Mouse (Mus musculus): Measurements from ENCODE around the gene Npr2. TPM values are rescaled to one million over a fixed set of nuclear protein-coding genes. Genes with fewer than 3 reads are reported as not detected.

Npr2 gene
- polyA plus RNA-seq, 1 experiment: 10.8 TPM

DNA sequence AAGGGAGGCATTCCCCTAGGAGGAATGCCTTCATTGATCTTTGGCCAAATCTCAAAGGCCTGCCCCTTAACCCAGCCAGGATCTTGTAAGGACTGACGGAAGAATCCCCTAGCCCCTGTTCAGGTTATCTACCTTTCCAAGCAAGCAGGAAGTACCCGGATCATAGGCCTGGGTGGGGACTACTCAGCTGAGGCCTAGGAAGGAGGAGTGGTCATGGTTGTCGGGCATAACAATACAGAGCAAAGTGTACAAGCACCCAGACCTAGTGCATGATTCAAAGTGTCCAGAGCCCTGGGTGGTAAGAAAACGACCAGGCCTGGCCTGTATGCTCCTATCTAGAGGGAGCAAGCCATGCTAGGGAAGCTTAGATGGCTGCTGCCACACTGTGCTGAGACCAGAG, 43.9 kb downstream of the Npr2 start:
- Histone ChIP-seq H3K4me1 (ENCODE audit: control insufficient read depth, insufficient read depth, insufficient read length, low read length) (peaks cover 2% of the 10 kb centered on the region; the same call in 1 of the 2 replicates), H3K4me3 (ENCODE audit: insufficient read depth, low read depth, low read length) (no peak overlapping the region), H3K27ac (replicated peaks; ENCODE audit: low read depth, low read length) (no peak overlapping the region)

DNA sequence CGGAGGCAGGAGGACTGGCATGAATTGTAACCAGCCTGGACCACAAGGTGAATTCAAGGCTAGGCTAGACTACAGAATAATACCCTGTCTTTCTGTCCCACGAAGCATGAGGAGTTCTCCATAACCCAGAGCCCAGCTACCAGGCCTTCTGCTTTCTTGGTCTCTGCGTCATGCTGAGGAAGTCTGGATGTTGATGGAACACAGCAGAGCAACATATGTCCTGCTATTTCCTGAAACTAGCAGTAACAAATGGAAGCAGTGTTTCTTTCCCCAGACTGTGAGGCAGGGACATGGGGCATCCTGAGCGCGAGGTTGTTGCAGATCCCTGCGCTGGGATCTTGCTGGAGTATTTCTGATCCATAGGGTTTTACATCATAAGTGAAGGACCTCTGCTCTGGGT, 46.8 kb downstream of the Npr2 start:
- Histone ChIP-seq H3K4me3 (ENCODE audit: insufficient read depth, low read depth, low read length) (no peak overlapping the region), H3K27ac (replicated peaks; ENCODE audit: low read depth, low read length) (no peak overlapping the region)

DNA sequence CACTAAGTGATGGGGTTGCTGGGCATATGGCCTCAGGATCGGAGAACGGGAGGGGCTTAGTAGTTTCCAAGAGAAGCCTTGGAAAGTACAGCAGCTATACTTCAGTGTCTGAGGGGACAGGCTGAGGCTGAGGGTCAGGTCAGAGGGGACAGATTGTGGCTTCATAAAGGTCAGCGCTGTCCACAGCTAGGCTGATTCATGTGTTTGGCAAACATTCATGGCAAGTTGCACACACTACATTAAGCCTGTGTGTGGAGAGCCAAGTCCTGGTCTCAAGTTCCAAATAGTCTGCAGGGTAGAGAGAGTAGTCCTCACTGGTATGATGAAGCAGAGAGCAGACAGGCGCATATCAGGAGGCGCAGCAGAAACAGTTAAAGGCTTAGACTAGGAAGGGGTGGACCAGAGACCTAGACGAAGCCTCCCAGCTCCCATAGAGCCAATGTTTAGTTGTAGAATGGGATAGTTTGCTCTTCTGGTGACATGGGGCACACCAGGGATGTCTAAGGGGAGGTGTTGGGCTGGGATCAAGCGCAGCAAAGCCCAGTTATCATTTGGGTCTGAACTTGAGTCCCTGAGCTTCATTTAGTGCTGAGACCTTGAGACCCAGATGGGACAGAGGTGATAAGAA, 47.8 kb downstream of the Npr2 start:
- H3K4me3 ChIP-seq (ENCODE audit: insufficient read depth, low read depth, low read length): no peak overlapping the region
- H3K27ac ChIP-seq (replicated peaks; ENCODE audit: low read depth, low read length): no peak overlapping the region
- peaks cover 8% of the 10 kb centered on the region for H3K4me1 ChIP-seq (ENCODE audit: control insufficient read depth, insufficient read depth, insufficient read length, low read length)

More for the DNA sequence above, 46.8 kb downstream of the Npr2 start:
- peaks cover 8% of the 10 kb centered on the region for H3K4me1 ChIP-seq (ENCODE audit: control insufficient read depth, insufficient read depth, insufficient read length, low read length)

DNA sequence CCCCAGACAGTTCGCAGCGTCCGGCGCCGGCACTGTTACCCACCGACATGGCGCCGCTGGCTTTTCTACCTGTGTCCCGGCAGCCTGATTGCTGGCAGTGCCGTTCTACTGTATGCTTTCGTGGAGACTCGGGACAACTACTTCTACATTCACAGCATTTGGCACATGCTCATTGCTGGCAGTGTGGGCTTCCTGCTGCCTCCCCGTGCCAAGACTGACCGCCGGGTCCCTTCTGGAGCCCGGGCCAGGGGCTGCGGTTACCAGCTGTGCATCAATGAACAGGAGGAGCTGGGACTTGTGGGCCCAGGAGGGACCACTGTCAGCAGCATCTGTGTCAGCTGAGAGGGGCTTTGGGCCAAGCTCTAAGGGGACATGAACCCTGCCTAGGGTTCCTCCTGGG, 58.3 kb downstream of the Npr2 start:
- no peak overlapping the region for H3K27ac ChIP-seq (replicated peaks; ENCODE audit: low read depth, low read length)
- no peak overlapping the region for H3K4me3 ChIP-seq (ENCODE audit: insufficient read depth, low read depth, low read length)
- peaks cover 5% of the 10 kb centered on the region; the same call in 1 of the 2 replicates for H3K4me1 ChIP-seq (ENCODE audit: control insufficient read depth, insufficient read depth, insufficient read length, low read length)

DNA sequence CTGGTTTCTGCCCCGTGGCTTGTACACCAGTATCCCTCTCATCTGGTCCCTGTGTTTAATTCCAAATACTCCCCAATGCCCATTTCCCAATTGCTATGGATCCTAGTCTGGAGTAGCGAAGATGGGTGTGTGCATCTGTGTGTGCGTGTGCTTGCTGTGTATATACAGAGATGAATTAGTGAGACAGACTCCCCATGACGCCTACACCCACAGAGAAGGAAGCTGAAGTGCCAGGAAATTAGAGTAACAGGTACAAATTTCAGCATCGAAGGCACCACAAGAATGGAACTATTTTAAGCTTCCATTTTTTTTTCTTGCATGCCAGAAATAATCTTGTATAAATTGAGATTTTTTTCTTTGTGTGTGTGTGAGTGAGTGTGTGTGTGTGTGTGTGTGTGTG, 59.3 kb downstream of the Npr2 start:
- Histone ChIP-seq H3K27ac (replicated peaks; ENCODE audit: low read depth, low read length) (no peak overlapping the region), H3K4me3 (ENCODE audit: insufficient read depth, low read depth, low read length) (no peak overlapping the region), H3K4me1 (ENCODE audit: control insufficient read depth, insufficient read depth, insufficient read length, low read length) (peaks cover 11% of the 10 kb centered on the region)

DNA sequence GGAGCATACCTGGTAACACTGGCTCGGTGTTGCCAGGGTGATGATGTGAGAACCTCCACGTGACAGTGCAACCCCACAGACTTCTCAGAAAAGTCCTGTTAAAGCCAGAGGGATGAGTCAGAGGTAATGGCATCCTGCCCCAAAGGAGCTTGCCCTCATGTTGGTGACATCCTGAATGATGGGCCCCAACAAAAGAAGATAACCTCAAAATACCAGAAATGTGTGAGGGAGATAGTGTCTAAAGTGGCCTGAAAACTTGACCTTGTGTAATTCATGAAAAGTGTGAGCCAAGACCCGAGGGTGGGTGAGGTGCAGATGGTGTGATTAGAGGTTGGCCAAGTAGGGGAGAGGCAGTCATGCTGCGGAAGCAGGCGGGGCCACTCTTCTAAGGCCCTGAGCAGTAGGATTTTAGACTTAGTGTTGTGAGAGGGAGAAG, 62.1 kb downstream of the Npr2 start:
- Histone ChIP-seq H3K4me1 (ENCODE audit: control insufficient read depth, insufficient read depth, insufficient read length, low read length) (peaks cover 14% of the 10 kb centered on the region), H3K27ac (replicated peaks; ENCODE audit: low read depth, low read length) (0 out of 2 replicates have a peak overlapping the region, but pooled peaks have one; percentile 21), H3K4me3 (ENCODE audit: insufficient read depth, low read depth, low read length) (no peak overlapping the region)

DNA sequence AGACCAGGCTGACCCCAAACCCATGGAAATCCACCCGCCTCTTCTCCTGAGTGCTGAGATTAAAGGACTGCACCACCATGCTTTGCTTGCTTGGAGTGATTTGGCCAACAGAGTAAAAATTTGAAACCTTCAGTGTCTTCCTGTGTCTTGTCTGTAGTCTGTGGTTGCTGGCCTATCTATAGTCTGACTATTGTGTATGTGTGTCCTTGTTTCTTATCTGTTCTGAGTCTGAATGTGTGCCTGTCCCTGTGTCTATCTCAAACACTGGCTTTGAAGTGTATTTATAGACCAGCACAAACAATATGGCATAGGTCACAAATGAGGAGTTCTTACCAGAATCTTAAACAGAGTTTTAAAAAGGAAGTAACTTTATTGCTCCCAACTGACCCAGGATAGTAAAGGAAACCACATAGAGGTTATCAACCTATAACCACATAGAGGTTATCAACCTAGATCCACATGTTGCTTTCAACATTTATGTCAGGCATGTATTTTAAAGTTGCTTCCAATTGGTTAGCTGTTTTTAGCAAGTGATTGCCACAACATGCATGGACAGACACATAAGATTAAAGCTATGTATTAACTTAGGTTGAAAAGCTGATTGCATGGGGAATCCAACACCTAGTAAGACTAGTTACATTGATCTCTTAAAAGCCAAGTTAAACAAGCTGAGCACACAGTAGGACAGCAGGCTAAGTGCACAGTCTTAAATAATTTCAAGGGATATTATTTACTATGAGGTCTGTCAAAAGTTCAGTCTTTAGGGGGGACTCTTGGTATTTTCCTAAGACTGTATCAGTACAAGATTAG, 62.9 kb downstream of the Npr2 start:
- Histone ChIP-seq H3K4me3 (ENCODE audit: insufficient read depth, low read depth, low read length) (no peak overlapping the region), H3K4me1 (ENCODE audit: control insufficient read depth, insufficient read depth, insufficient read length, low read length) (peaks cover 14% of the 10 kb centered on the region), H3K27ac (replicated peaks; ENCODE audit: low read depth, low read length) (0 out of 2 replicates have a peak overlapping the region, but pooled peaks have one; percentile 15)

DNA sequence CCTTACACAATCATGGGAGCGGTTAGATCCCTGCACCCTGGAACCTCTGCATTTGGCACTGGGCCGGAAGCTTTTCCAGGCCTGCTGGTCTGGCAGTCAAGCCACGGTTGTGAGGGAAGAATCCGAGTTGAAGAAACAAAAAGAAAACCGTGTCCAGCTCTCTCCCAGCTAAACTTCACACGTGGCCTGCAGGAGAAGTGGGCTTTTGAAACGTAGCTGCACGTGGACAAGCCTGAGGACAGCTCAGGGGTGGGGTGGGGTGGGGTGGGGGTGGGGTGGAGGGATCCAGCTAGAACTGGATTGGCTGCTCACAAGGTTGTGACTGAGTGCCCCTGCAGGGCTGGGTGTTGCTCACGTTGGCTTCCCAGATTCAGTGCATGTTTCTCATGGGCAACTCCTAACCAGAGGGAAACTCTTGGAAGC, 63.5 kb downstream of the Npr2 start:
- H3K27ac ChIP-seq (replicated peaks; ENCODE audit: low read depth, low read length): no peak overlapping the region; the same call in 1 of the 2 replicates
- H3K4me3 ChIP-seq (ENCODE audit: insufficient read depth, low read depth, low read length): no peak overlapping the region

DNA sequence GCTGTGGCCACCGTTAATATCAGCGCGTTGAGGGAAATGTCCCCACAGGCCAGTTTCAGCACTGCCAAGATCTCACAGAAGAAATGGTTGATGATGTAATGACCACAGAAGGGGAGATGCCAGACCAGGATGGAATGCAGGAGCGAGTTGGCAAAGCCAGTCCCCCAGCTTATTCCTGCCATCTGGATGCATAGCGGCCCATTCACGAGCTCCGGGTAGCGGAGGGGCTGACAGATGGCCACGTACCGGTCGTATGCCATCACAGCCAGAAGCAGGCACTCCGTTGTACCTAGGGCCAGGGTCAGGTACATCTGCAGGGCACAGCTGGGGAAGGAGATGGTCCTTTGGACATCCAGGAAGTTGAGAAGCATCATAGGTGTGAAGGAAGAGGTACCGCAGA, 64.8 kb downstream of the Npr2 start:
- peaks cover 14% of the 10 kb centered on the region for H3K4me1 ChIP-seq (ENCODE audit: control insufficient read depth, insufficient read depth, insufficient read length, low read length)
- no peak overlapping the region for H3K4me3 ChIP-seq (ENCODE audit: insufficient read depth, low read depth, low read length)
- H3K27ac ChIP-seq (replicated peaks; ENCODE audit: low read depth, low read length): no peak overlapping the region

More for the DNA sequence above, 63.5 kb downstream of the Npr2 start:
- H3K4me1 ChIP-seq (ENCODE audit: control insufficient read depth, insufficient read depth, insufficient read length, low read length): peaks cover 14% of the 10 kb centered on the region

DNA sequence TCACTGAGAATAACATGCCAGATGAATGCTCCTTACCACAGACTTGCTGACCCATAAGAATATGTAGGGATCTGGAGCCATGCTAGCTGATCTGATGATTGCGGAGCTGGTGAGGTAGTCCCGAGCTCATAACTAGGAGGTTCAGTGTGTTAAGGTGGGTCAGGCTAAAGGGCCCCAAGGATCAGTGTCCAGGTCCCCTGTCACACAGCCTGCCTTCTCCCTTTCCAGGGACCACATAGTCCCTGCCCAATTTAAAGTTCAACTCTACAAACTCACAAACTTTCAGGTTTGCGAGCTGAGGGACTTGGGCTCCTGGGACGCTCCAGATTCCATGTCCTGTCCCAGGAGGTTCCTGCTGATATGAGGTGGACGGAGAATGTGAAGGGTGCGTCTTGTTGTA, 69.0 kb downstream of the Npr2 start, which contains the start of gene Olfr70:
Olfr70 (minus strand) TSS at position 101 of the 400 bp plus-strand sequence.
- Histone ChIP-seq H3K27ac (replicated peaks; ENCODE audit: low read depth, low read length) (no peak within 1 kb of the TSS), H3K4me1 (ENCODE audit: control insufficient read depth, insufficient read depth, insufficient read length, low read length) (peaks cover 6% of the 10 kb centered on the region), H3K4me3 (ENCODE audit: insufficient read depth, low read depth, low read length) (no peak within 1 kb of the TSS)

Other genes with a start within 250 kb of the Npr2 start
- 13.0 and 14.6 TPM in 2 replicates for gene Rusc2, start 250.0 kb upstream of the Npr2 start, polyA plus RNA-seq (2012; ENCODE audit: insufficient read depth, insufficient read length, missing spikeins)
- gene Fam166b, start 202.8 kb upstream of the Npr2 start, polyA plus RNA-seq (2012; ENCODE audit: insufficient read depth, insufficient read length, missing spikeins): not detected in 2 replicates
- 33.8 and 37.9 TPM in 2 replicates for gene Tesk1, start 190.0 kb upstream of the Npr2 start, polyA plus RNA-seq (2012; ENCODE audit: insufficient read depth, insufficient read length, missing spikeins)
- 1.5 and 1.9 TPM in 2 replicates for gene Cd72, start 177.3 kb upstream of the Npr2 start, polyA plus RNA-seq (2012; ENCODE audit: insufficient read depth, insufficient read length, missing spikeins)
- not detected in 2 replicates for gene Sit1, start 148.2 kb upstream of the Npr2 start, polyA plus RNA-seq (2012; ENCODE audit: insufficient read depth, insufficient read length, missing spikeins)
- gene Ccdc107, start 139.0 kb upstream of the Npr2 start, polyA plus RNA-seq (2012; ENCODE audit: insufficient read depth, insufficient read length, missing spikeins): 31.3 and 34.0 TPM in 2 replicates
- gene Arhgef39, start 132.2 kb upstream of the Npr2 start, polyA plus RNA-seq (2012; ENCODE audit: insufficient read depth, insufficient read length, missing spikeins): not detected in 2 replicates
- gene Car9, start 125.0 kb upstream of the Npr2 start, polyA plus RNA-seq (2012; ENCODE audit: insufficient read depth, insufficient read length, missing spikeins): not detected in 2 replicates
- gene Tpm2, start 108.2 kb upstream of the Npr2 start, polyA plus RNA-seq (2012; ENCODE audit: insufficient read depth, insufficient read length, missing spikeins): 148 and 245 TPM in 2 replicates
- 18.1 TPM in 2 replicates for gene Creb3, start 69.6 kb upstream of the Npr2 start, polyA plus RNA-seq (2012; ENCODE audit: insufficient read depth, insufficient read length, missing spikeins)
- 55.6 and 61.1 TPM in 2 replicates for gene Tln1, start 69.2 kb upstream of the Npr2 start, polyA plus RNA-seq (2012; ENCODE audit: insufficient read depth, insufficient read length, missing spikeins)
- gene Rgp1, start 53.2 kb upstream of the Npr2 start, polyA plus RNA-seq (2012; ENCODE audit: insufficient read depth, insufficient read length, missing spikeins): 14.6 and 17.2 TPM in 2 replicates
- 2.3 and 3.6 TPM in 2 replicates for gene Gba2, start 53.1 kb upstream of the Npr2 start, polyA plus RNA-seq (2012; ENCODE audit: insufficient read depth, insufficient read length, missing spikeins)
- 1.5 TPM in 1 of 2 replicates, not detected in the other for gene Msmp, start 47.4 kb upstream of the Npr2 start, polyA plus RNA-seq (2012; ENCODE audit: insufficient read depth, insufficient read length, missing spikeins)
- not detected in 2 replicates for gene Spag8, start 21.7 kb downstream of the Npr2 start, polyA plus RNA-seq (2012; ENCODE audit: insufficient read depth, insufficient read length, missing spikeins)
- gene Hint2, start 24.5 kb downstream of the Npr2 start, polyA plus RNA-seq (2012; ENCODE audit: insufficient read depth, insufficient read length, missing spikeins): 269 and 348 TPM in 2 replicates
- 4.2 and 9.1 TPM in 2 replicates for gene Tmem8b, start 37.0 kb downstream of the Npr2 start, polyA plus RNA-seq (2012; ENCODE audit: insufficient read depth, insufficient read length, missing spikeins)
- 0.36 TPM in 1 of 2 replicates, not detected in the other for gene Fam221b, start 37.2 kb downstream of the Npr2 start, polyA plus RNA-seq (2012; ENCODE audit: insufficient read depth, insufficient read length, missing spikeins)
- not detected in 2 replicates for gene Olfr70, start 68.9 kb downstream of the Npr2 start, polyA plus RNA-seq (2012; ENCODE audit: insufficient read depth, insufficient read length, missing spikeins)
- not detected in 2 replicates for gene Olfr71, start 78.3 kb downstream of the Npr2 start, polyA plus RNA-seq (2012; ENCODE audit: insufficient read depth, insufficient read length, missing spikeins)
- gene Hrct1, start 95.3 kb downstream of the Npr2 start, polyA plus RNA-seq (2012; ENCODE audit: insufficient read depth, insufficient read length, missing spikeins): 4.7 and 5.0 TPM in 2 replicates
- 1.9 and 2.8 TPM in 2 replicates for gene Spaar, start 98.1 kb downstream of the Npr2 start, polyA plus RNA-seq (2012; ENCODE audit: insufficient read depth, insufficient read length, missing spikeins)
- not detected in 2 replicates for gene Olfr159, start 139.1 kb downstream of the Npr2 start, polyA plus RNA-seq (2012; ENCODE audit: insufficient read depth, insufficient read length, missing spikeins)
- not detected in 2 replicates for gene Olfr156, start 192.0 kb downstream of the Npr2 start, polyA plus RNA-seq (2012; ENCODE audit: insufficient read depth, insufficient read length, missing spikeins)
- gene Olfr157, start 208.3 kb downstream of the Npr2 start, polyA plus RNA-seq (2012; ENCODE audit: insufficient read depth, insufficient read length, missing spikeins): not detected in 2 replicates
- not detected in 2 replicates for gene Olfr155, start 219.6 kb downstream of the Npr2 start, polyA plus RNA-seq (2012; ENCODE audit: insufficient read depth, insufficient read length, missing spikeins)
- 2.0 and 2.4 TPM in 2 replicates for gene Reck, start 243.6 kb downstream of the Npr2 start, polyA plus RNA-seq (2012; ENCODE audit: insufficient read depth, insufficient read length, missing spikeins)